In genomic region chr5:124424200-124424722, GRCm38 (mm10) we compare ENCODE assay signal across 8 mouse cellular contexts. TPM values are rescaled to one million over a fixed set of nuclear protein-coding genes. Genes with fewer than 3 reads are reported as not detected.
DNase-seq lines count a peak whose midpoint lies in the region; ATAC-seq and TF ChIP-seq lines count a peak whose summit lies in the region.

No protein-coding gene starts in this region.

- TF ChIP-seq CTCF in G1E (IDR thresholded peaks at IDR 0.05; ENCODE audit: low read depth, low read length), result no peak

- H3K36me3 ChIP-seq in heart, embryonic 11.5 days (ENCODE audit: control insufficient read depth, insufficient read depth, low read length), result no peaks in the 10 kb centered on the region
- H3K36me3 ChIP-seq in G1E (replicated peaks), result peaks cover 20% of the 10 kb centered on the region
- H3K36me3 ChIP-seq in forebrain, embryonic 13.5 days (ENCODE audit: poor library complexity, severe bottlenecking), result peaks cover 7% of the 10 kb centered on the region; the same call in 1 of the 2 replicates
- H3K36me3 ChIP-seq in limb, embryonic 13.5 days, result peaks cover 15% of the 10 kb centered on the region; the same call in 1 of the 2 replicates
- no peaks in the 10 kb centered on the region for H3K36me3 ChIP-seq in neural tube, embryonic 13.5 days

- peak overlapping the region; percentile 85 for H3K4me2 ChIP-seq in heart, embryonic 11.5 days
- H3K4me2 ChIP-seq in forebrain, embryonic 13.5 days, result peak overlapping the region; percentile 79
- peak overlapping the region; percentile 96 for H3K4me2 ChIP-seq in limb, embryonic 13.5 days (replicated peaks)
- peak overlapping the region; percentile 94 for H3K4me2 ChIP-seq in neural tube, embryonic 13.5 days

- peak overlapping the region; percentile 70 for H3K4me3 ChIP-seq in heart, embryonic 11.5 days (ENCODE audit: low read depth, low read length)
- peak overlapping the region; percentile 98 for H3K4me3 ChIP-seq in G1E (ENCODE audit: low read depth, low read length)
- peak overlapping the region; percentile 83 for H3K4me3 ChIP-seq in forebrain, embryonic 13.5 days
- H3K4me3 ChIP-seq in limb, embryonic 13.5 days, result peak overlapping the region; percentile 98
- H3K4me3 ChIP-seq in neural tube, embryonic 13.5 days, result peak overlapping the region; percentile 99

- intact Hi-C loops in heart, postnatal 25 days (cut with DNase I), result loop anchor here (10.0 kb wide), 1 partner anchor 441 kb away; the partner anchor contains the start of genes Ccdc92 and Zfp664

- no peak for DNase-seq in heart, postnatal 25 days (ENCODE audit: low spot score)
- peak; percentile 33 for DNase-seq in G1E (ENCODE audit: low spot score)
- no peak for DNase-seq in ovary, postnatal 36 days (ENCODE audit: low spot score)
- no peak for DNase-seq in cerebellum, postnatal 4 days (ENCODE audit: low spot score in 2 of 2)

- peaks cover 4% of the 10 kb centered on the region; the same call in 1 of the 2 replicates for H3K4me1 ChIP-seq in heart, embryonic 11.5 days (ENCODE audit: control insufficient read depth, insufficient read depth, low read length)
- peaks cover 54% of the 10 kb centered on the region for H3K4me1 ChIP-seq in G1E (ENCODE audit: insufficient read depth, low read depth, low read length)
- H3K4me1 ChIP-seq in forebrain, embryonic 13.5 days, result peaks cover 21% of the 10 kb centered on the region
- peaks cover 8% of the 10 kb centered on the region for H3K4me1 ChIP-seq in limb, embryonic 13.5 days
- H3K4me1 ChIP-seq in neural tube, embryonic 13.5 days (replicated peaks), result peaks cover 28% of the 10 kb centered on the region

- no peaks in the 10 kb centered on the region for H3K27me3 ChIP-seq in heart, embryonic 11.5 days (ENCODE audit: control insufficient read depth, insufficient read depth, low read length)
- no peaks in the 10 kb centered on the region for H3K27me3 ChIP-seq in G1E (ENCODE audit: insufficient read depth, low read length)
- no peaks in the 10 kb centered on the region for H3K27me3 ChIP-seq in forebrain, embryonic 13.5 days
- H3K27me3 ChIP-seq in limb, embryonic 13.5 days, result no peaks in the 10 kb centered on the region
- no peaks in the 10 kb centered on the region for H3K27me3 ChIP-seq in neural tube, embryonic 13.5 days

- no peak overlapping the region for H3K27ac ChIP-seq in heart, embryonic 11.5 days (ENCODE audit: low read depth, low read length)
- H3K27ac ChIP-seq in forebrain, embryonic 13.5 days, result no peak overlapping the region
- H3K27ac ChIP-seq in limb, embryonic 13.5 days, result no peak overlapping the region
- H3K27ac ChIP-seq in neural tube, embryonic 13.5 days (replicated peaks), result 0 out of 2 replicates have a peak overlapping the region, but pooled peaks have one; percentile 18

- H3K9ac ChIP-seq in heart, embryonic 11.5 days (ENCODE audit: low read depth, low read length), result peak overlapping the region; percentile 98
- H3K9ac ChIP-seq in forebrain, embryonic 13.5 days, result peak overlapping the region; percentile 95
- peak overlapping the region; percentile 96 for H3K9ac ChIP-seq in limb, embryonic 13.5 days
- H3K9ac ChIP-seq in neural tube, embryonic 13.5 days, result peak overlapping the region; percentile 94

- H3K9me3 ChIP-seq in heart, embryonic 11.5 days (replicated peaks; ENCODE audit: control insufficient read depth, low read length), result no peaks in the 10 kb centered on the region
- no peaks in the 10 kb centered on the region for H3K9me3 ChIP-seq in G1E (replicated peaks)
- no peaks in the 10 kb centered on the region for H3K9me3 ChIP-seq in forebrain, embryonic 13.5 days (replicated peaks)
- H3K9me3 ChIP-seq in limb, embryonic 13.5 days, result no peaks in the 10 kb centered on the region
- H3K9me3 ChIP-seq in neural tube, embryonic 13.5 days, result no peaks in the 10 kb centered on the region

- WGBS in heart, embryonic 11.5 days (ENCODE audit: insufficient replicate concordance), result 3% methylated on average over 14 of the region's 14 CpGs
- WGBS in forebrain, embryonic 13.5 days, result 3% methylated on average over 14 of the region's 14 CpGs
- WGBS in limb, embryonic 13.5 days, result 3% methylated on average over 14 of the region's 14 CpGs
- WGBS in neural tube, embryonic 13.5 days, result 2% methylated on average over 14 of the region's 14 CpGs

- no peak for ATAC-seq in heart, embryonic 11.5 days (replicated peaks; ENCODE audit: insufficient number of reproducible peaks, low FRiP score, low TSS enrichment)
- no peak for ATAC-seq in G1E (ENCODE audit: extremely low read depth, insufficient number of reproducible peaks, low FRiP score, poor library complexity, severe bottlenecking)
- ATAC-seq in forebrain, embryonic 13.5 days, result no peak
- no peak for ATAC-seq in limb, embryonic 13.5 days (ENCODE audit: low FRiP score, low read depth)
- ATAC-seq in neural tube, embryonic 13.5 days (ENCODE audit: low read depth), result no peak

RNA-seq across cellular contexts. Expression of gene Sbno1, which starts 1.5 kb away (rescaled TPM):
- polyA plus RNA-seq in heart, embryonic 11.5 days (2014; fragmentation: Nextera tagmentation; extraction: Ambion mirVana), result 59.9 and 81.6 TPM in 2 replicates
- total RNA-seq in heart, postnatal 25 days (2021), result 10 to 100 TPM; 63.9 to 68.9 TPM
- 260 and 302 TPM in 2 replicates for total RNA-seq in G1E (2014; fragmentation: Nextera tagmentation)
- 181 and 221 TPM in 2 replicates for total RNA-seq in G1E (2017)
- polyA plus RNA-seq in G1E (2012), result 23.1 and 29.5 TPM in 2 replicates
- 120 TPM in 2 replicates for polyA plus RNA-seq in forebrain, embryonic 13.5 days (2015; fragmentation: Nextera tagmentation; extraction: Ambion mirVana)
- polyA plus RNA-seq in limb, embryonic 13.5 days (2015; fragmentation: Nextera tagmentation; extraction: Ambion mirVana), result 102 and 104 TPM in 2 replicates
- polyA plus RNA-seq in neural tube, embryonic 13.5 days (2015; fragmentation: Nextera tagmentation; extraction: Ambion mirVana), result 106 and 107 TPM in 2 replicates

RNA-seq across cellular contexts. Expression of gene Kmt5a, which starts 15.5 kb away (rescaled TPM):
- 89.5 and 93.9 TPM in 2 replicates for polyA plus RNA-seq in heart, embryonic 11.5 days (2014; fragmentation: Nextera tagmentation; extraction: Ambion mirVana)
- total RNA-seq in heart, postnatal 25 days (2021), result 100 to 1,000 TPM; 221 to 226 TPM
- 504 and 585 TPM in 2 replicates for total RNA-seq in G1E (2014; fragmentation: Nextera tagmentation)
- total RNA-seq in G1E (2017), result 85.1 and 91.8 TPM in 2 replicates
- 293 and 320 TPM in 2 replicates for polyA plus RNA-seq in G1E (2012)
- 30.0 and 30.6 TPM in 2 replicates for polyA plus RNA-seq in forebrain, embryonic 13.5 days (2015; fragmentation: Nextera tagmentation; extraction: Ambion mirVana)
- polyA plus RNA-seq in limb, embryonic 13.5 days (2015; fragmentation: Nextera tagmentation; extraction: Ambion mirVana), result 36.0 and 37.6 TPM in 2 replicates
- 34.0 and 37.8 TPM in 2 replicates for polyA plus RNA-seq in neural tube, embryonic 13.5 days (2015; fragmentation: Nextera tagmentation; extraction: Ambion mirVana)

RNA-seq across cellular contexts. Expression of gene Rilpl2, which starts 53.9 kb away (rescaled TPM):
- 15.5 and 16.3 TPM in 2 replicates for polyA plus RNA-seq in heart, embryonic 11.5 days (2014; fragmentation: Nextera tagmentation; extraction: Ambion mirVana)
- 1 to 10 TPM; 7.9 to 9.4 TPM for total RNA-seq in heart, postnatal 25 days (2021)
- 7.8 and 10.5 TPM in 2 replicates for total RNA-seq in G1E (2014; fragmentation: Nextera tagmentation)
- total RNA-seq in G1E (2017), result 17.3 and 21.4 TPM in 2 replicates
- polyA plus RNA-seq in G1E (2012), result 28.3 and 30.3 TPM in 2 replicates
- 19.3 and 22.3 TPM in 2 replicates for polyA plus RNA-seq in forebrain, embryonic 13.5 days (2015; fragmentation: Nextera tagmentation; extraction: Ambion mirVana)
- polyA plus RNA-seq in limb, embryonic 13.5 days (2015; fragmentation: Nextera tagmentation; extraction: Ambion mirVana), result 34.6 and 37.2 TPM in 2 replicates
- 19.9 and 20.7 TPM in 2 replicates for polyA plus RNA-seq in neural tube, embryonic 13.5 days (2015; fragmentation: Nextera tagmentation; extraction: Ambion mirVana)

RNA-seq across cellular contexts. Expression of gene Snrnp35, which starts 58.7 kb away (rescaled TPM):
- polyA plus RNA-seq in heart, embryonic 11.5 days (2014; fragmentation: Nextera tagmentation; extraction: Ambion mirVana), result 12.4 and 12.8 TPM in 2 replicates
- 10 to 100 TPM; 10.0 to 12.7 TPM for total RNA-seq in heart, postnatal 25 days (2021)
- 8.1 and 10.2 TPM in 2 replicates for total RNA-seq in G1E (2014; fragmentation: Nextera tagmentation)
- total RNA-seq in G1E (2017), result 9.8 and 10.1 TPM in 2 replicates
- polyA plus RNA-seq in G1E (2012), result 24.4 and 26.6 TPM in 2 replicates
- polyA plus RNA-seq in forebrain, embryonic 13.5 days (2015; fragmentation: Nextera tagmentation; extraction: Ambion mirVana), result 27.2 and 27.8 TPM in 2 replicates
- 24.3 and 28.2 TPM in 2 replicates for polyA plus RNA-seq in limb, embryonic 13.5 days (2015; fragmentation: Nextera tagmentation; extraction: Ambion mirVana)
- 26.4 and 27.8 TPM in 2 replicates for polyA plus RNA-seq in neural tube, embryonic 13.5 days (2015; fragmentation: Nextera tagmentation; extraction: Ambion mirVana)
